Mouse (Mus musculus): Measurements from ENCODE around the gene Tex22.

DNA sequence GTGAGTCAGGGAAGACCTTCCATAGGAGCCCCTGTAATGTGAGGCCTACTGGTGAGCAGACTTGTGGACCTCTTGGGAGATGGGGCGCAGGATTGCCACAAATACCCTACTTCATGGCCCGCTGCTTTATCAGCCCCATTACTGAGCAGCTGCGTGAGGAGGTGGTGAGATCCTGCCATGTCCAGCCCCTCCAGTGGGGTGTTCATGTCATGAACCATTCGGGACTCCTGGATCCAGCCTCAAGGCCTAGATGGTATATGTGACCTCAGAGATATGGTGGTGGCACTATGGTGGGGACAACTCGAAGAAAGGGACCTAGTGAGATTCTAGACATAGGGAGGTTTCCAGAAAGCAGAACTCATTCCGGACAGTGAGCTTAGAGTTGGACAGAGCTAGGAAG is 14.8 kb downstream of the Tex22 start:
- TF ChIP-seq GATA1 (IDR thresholded peaks at IDR 0.05; ENCODE audit: borderline replicate concordance, low read length) (no peak), FLI1 (IDR thresholded peaks at IDR 0.05; ENCODE audit: low read length) (no peak)
